Mouse (Mus musculus) spleen, adult 12 weeks (tissue): ENCODE results near the gene Arhgef12.
"Not testable (repeated sequence)": the region's sequence is repeated elsewhere in the genome, so short reads cannot be mapped to it uniquely, and the experiment has no call there.

Experiments used
- DNase-seq: peaks from one replicate; pipeline ENCODE4 v3.0.0; 2022; ENCODE audit warnings: low spot score

The Arhgef12 gene

DNA sequence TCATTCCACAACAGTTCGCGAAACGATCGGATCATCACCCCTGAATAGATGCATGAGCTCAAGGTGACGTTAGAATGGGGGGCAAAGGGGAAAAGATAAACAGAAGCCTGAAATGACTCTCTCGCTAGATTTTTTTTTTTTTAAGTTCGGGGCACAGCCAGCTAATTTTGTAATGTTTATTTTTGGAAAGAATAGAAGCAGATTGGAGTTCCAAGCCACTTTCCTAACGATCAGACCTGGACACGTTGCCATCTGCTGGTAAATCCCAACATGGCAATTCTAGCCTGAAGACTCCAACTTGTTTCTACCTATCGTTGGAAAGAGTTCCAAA, at the start of gene Arhgef12:
Gene Arhgef12 (minus strand): TSS at position 53 of the 331 bp plus-strand sequence.
- DNase-seq: no peak

DNA sequence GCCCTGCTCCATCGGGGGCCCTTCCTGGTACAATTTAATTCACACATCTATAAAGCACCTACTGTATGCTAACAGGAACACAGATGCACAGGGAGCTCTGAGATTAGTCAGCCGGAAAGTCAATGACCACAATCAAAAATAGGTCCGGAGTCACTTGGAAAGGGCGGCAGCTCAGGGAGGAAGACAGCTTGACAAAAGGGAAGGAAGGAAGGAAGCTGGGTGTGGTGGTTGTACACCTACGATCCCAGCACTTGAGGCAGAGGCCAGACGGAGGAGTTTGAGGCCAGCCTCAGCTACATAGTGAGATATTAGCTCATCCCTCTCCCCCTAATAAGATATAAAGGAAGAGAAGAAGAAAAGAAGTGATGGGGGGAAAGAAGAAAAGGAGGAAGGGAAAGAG, 48.9 kb upstream of the Arhgef12 start:
- no peak for DNase-seq

DNA sequence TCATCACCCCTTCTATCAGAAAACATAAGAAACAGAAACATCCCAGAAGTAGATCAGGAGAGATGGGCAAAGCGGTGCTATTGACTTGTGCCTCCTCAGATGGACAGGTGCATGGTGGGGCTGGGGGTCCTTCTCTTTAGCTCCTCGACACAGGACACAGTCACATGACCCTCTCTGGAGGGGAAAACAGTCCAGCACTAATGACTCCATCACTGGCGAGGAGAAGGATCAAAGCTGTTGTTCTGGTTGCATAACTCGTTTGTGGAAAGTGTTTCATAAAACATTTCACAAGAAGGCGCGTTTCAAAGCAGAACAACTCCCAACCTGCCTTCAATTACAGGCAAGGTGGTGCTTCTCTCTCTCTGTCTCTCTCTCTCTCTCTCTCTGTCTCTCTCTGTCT, 44.7 kb upstream of the Arhgef12 start:
- DNase-seq: no peak

DNA sequence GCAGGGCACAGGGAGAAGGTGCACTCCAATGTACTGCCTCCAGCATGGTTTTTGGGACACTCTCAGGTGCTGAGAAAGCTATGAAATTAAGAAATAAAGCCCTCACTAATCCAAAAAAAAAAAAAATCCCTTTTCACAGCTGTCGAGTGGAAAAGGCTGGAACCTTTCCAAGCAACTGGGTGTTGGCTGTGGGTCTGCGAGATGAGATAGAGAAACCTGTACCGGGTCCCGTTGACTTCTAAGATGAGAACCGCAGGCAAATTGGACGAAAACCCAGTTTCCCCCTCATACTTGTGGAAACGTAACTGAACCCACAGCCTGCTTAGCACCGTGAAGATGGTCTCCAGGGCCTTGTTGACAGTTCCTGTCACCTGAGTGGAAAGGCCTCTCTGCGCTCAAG, 43.9 kb upstream of the Arhgef12 start:
- DNase-seq: no peak

DNA sequence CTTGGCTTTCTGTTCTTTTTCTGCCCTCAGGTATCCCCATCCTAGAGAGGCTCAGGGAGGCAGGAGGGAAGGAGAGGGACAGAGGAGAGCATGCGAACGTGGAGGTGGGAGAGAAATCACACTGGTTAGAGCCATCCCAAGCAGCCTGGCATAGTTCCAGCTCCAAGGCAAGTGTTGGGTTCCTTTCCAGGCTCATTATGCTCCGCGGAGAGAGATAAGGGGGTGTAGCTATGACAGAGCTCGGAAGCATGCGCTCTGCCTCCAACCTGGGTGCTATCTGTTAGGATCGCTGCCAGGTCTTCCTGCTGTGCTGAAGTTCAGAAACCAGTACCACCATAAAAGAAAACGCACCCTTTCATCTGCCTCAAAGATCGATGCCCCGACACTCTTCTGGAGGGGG, 43.0 kb upstream of the Arhgef12 start:
- peak; percentile 9 for DNase-seq

DNA sequence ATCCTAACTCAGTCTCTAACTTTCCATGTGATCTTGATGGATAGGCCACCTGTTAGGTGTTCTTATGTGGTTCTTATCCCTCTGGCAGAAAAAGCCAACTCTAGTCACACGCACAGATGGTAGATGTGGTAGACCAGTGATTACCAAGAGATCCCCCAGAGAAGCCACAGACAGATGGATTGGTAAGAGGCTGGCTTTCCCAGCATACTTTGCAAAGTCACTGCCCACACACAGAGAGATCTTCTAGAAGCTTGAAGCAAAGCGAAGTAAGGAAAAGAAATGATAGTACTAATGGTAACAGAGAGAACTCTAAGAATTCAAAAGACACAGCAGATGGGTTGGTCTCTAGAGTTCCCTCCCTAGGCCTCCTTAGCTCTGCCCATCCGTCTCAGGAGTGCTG, 42.5 kb upstream of the Arhgef12 start:
- DNase-seq: no peak

DNA sequence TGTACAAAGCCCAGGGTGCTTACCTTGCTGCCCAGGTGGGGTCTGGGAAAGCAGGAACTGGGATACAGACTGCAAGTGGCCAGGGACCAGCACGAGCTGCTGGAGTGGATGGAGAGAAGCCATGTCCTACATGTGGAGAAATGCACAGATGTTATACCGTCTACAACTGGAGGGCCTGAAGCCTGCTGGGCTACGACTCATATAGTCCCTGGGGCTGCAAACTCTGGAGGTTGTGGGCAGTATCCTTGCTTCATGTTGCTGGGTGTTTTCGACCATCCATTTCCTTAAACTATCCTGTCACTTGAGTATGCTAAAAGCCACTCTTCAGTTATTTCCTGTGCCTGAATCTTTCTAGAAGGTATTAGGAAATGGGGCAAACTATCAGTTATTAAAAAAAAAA, 38.2 kb upstream of the Arhgef12 start:
- no peak for DNase-seq

DNA sequence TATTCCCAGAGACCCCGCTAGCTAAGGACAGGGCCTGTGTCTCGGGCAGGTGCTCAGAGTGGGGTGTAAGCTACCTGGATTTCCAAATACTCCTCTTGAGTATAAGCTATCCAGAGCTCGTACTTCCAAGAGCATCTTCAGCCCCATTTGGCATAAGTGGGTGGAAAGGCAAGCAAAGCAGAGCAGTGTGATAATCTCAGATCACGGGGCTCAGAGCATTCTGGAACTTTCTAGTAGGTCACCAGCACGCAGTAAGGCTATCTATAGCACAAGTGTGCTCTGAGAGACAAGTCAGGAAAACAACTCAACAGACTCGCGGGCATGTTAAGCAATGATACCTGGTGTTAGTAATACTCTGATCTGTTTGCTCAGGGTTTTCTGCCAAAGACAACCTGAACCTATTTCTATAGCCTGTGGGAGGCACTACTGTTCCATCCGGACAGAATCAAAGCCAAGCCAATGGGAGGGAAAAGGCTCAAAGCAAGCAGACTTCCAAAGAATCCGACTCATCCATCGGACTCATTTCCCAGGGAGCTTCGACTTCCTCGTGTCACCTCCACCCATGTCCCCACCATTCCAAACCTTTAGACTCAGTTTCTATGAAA, 37.3 kb upstream of the Arhgef12 start:
- no peak for DNase-seq

DNA sequence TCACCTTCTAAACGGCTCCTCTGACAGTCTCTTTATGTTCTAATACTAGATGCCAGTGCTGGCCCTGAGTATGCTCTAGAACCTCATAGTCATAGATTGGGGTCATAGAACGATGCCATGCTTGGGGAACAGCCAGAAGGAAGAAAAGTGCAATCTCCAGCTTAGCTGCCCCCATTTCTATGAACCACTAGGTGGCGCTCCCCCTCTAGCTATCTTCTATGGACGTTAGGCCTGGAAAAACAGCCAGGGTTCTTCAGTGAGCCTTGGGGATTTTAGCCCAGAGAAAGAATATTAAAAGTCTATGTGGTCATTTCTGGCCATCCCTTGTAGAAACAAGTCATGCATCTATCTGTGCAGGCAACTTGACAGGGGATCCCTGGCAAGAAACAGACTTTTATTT, 34.8 kb upstream of the Arhgef12 start:
- peak; percentile 41 for DNase-seq

DNA sequence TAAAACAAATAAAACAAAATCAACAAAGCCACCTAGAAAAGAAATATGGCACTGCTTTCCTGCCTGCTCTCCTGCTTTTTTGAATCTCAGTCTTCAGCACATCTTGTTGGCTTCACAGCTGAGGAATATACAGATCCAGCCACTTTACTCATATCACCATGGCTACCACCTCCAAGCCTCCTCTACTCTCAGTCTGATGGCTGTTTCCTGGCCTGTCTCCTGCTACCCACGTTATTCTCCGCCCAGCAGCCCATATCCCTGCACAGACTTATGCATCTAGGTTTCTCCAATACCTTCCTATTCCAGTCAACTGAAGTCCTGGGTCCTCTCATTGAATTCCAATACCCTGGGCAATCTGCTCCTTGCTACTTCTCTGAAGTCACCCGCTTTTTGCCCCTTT, 26.5 kb upstream of the Arhgef12 start:
- DNase-seq: no peak

DNA sequence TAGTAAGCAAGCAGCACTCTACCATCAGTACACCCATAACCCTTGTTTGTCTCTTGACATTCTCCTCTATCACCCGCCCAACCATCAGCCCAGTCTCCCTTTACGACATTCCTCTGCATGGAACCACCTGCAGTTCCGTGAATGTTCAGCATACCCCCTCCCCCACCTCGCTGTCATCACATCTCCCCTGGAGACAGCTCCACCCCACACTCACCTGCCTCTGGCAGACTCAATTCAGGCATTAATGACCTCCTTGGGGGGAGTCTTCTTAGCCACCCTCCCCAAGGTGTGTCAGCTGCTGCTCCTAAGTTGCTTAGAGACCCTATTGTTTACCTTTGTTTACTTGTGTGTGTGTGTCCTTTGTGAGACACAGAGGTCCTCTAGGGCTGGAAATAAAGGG, 25.3 kb upstream of the Arhgef12 start:
- no peak for DNase-seq

DNA sequence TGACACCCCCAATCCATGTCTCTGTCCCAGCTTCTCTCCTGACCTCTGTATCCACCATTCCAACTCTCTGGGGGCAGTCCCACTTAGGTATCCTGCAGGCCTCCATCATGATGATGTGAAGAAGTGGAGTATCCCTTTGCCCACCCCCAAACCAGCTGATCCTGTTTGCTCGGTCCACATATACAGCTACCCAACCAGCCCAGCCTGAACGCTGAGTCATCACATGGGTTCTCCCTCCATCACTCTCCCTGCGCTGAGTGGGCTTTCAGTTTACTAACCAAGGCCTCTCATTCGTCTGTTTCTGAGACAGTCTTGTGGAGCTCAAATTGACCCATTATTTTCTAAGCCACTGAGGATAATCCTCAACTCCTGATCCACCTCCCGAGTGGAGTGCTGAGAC, 24.9 kb upstream of the Arhgef12 start:
- no peak for DNase-seq

DNA sequence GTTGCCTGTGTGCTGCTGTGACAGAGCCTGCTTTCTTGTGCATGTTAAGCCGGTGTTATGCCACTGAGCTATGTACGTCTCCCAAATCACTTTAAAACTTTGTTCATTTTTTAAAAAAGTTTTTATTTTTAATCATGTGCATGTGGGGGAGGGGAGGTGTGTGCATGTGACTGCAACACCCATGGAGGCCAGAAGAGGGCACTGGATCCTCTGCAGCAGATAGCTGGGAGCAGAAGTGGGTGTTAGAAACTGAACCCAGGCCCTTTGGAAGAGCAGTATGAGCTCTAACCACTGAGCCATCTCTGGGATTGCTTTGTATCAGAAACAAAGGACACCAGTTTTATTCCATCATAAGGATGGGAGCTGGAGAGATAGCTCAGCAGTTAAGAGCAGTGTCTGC, 23.6 kb upstream of the Arhgef12 start:
- no peak for DNase-seq

DNA sequence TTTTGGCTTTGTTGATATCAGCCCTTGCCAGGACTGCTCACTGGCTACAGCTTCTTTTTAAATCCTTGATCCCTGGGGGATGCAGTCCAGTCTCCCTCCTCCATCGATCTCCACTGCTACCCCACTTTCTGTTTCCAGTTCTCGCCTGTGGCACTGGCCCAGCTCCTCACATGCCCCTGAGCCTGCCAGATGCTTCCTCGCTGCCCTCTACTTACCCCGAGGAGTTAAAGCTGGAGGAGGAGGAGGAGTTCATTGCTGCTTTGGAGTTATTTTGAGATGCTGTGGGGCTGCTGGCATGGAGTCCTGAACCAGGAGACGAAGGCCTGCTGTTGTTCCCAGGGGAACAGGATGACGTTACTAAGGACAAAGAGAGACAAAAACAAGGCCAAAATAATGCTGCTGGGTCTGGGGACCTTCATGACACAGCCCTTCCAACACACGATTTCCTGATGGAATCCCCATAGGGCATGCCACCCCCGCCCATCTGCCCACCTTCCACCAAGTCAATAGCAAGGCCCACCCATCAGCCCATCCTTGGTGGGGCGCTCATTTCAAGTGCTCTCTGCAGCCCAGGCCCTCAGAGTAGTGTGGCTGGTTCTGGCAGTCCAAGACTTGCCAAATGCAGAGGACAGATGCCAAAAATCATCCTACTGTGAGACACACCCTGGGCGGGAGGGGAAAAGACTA, 20.2 kb upstream of the Arhgef12 start:
- DNase-seq: no peak

DNA sequence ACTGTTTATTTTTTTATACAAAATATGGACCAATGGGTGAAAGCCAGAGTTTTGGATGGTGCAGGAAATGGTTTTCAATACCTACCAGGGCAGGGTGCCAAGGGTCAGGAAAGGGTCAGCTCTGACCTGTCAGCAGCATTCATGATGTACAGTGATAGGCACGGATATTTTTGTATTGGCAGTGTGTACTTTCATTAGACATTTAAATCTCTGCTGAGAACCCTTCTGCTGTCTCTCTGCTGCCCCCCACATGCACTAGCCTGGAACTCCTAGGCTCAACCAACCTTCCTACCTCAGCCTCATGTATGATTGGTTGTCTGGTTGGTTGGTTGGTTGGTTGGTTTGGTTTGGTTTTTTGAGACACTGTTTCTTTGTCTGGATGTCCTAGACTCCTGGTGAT, 15.3 kb upstream of the Arhgef12 start:
- no peak for DNase-seq

DNA sequence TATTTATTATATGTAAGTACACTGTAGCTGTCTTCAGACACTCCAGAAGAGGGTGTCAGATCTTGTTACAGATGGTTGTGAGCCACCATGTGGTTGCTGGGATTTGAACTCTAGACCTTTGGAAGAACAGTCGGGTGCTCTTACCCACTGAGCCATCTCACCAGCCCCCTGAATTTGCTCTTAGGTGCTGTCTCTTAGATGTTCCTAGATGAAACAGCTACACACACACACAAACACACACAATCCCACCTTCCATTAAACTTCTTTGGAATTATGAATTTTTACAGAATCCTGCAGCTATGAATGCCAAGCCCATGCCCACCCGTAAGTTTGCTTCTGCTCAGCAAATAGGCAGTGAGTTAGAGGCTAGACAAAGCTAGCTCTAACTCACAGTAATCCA, 14.9 kb upstream of the Arhgef12 start:
- not testable (repeated sequence) for DNase-seq

DNA sequence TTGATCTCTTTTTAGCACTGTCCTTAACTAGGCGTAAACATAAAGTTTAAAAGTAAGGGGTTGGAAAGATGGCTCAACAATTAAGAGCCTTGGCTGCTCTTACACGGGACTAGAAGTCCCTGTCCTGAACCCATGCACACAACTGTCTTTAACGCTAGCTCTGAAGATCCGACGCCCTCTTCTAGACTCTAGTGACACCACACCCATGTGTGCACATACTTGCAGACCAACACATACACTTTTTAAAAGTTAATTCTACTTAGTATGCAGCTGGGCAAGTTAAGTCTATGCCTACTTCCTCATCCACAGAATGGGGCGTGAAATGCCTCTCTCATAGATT, 9.9 kb upstream of the Arhgef12 start:
- no peak for DNase-seq

DNA sequence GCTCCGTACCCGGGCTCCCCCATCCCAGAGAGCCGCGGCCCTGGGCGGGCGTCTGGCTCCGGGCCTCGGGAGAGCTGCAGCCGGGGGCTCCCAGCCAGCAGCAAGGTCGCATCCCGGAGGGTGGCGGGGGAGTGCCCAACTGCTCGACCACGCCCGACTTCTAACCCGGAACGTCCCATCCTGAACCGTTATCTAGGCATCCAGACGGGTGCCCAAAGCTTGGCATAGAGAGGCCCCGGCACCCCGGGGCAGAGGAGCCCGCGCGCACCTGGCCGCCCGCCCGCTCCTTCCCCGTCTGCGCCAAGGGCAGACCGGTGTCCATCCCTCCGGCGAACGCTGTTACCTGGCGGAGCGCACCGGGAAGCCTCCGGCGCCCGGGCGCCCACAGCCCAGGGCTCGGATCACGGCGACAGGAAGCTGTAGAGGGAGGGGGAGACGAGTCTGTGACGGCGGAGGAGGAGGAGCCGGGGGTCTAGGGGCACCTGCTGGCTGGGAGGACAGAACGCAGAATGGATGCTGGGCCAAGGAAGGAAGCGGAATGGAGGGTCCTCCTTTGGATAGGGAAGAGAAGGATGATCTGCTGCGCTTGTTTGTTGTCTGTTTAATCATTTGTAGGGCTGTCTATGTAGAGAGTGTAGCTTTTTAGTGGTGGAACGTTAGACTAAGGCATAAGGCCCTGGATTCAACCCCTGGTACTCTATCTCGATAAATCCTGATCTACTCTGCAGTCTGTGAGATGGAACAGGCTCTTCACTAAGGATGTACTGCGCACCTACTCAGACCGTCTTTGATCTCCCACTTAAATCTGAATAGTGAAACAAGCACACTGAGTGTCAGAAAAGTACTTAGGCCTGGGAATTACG, 9.3 kb upstream of the Arhgef12 start, which contains the start of gene Tmem136:
Gene Tmem136 (minus strand): TSS at position 437 of the 863 bp plus-strand sequence.
- peak; percentile 80 for DNase-seq

DNA sequence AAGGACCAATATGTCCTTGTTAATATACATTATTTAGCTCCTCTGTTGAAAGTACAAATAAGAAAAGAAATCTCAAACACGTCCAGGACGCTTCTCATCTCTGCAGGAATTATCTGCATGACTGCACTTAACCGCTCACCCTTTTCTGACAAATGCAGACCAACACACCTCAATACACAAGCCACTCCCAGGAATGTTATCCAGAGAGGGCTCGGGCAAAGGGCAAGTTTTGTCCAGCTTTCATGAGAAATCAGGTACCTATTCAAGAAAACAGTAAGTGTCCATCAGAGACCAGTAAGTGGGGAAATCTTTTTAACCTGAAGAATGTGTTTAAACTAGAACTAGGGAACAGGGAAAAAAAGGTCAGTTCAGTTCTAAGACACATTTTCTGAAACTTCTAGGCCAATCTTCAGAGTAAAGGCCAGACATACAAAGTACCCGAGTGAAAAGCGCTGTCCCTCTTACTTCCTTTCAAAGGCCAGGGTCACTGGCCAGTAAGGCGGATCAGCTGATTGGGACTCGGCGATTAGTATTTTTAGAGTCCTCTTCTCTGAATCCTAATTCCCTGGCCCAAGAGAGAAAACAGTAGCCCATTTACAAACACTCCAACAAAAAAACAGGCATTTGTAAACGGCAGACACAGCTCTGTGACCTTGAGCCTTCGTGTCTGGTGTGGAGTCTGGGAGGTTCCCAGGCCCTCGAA, 8.5 kb upstream of the Arhgef12 start:
- DNase-seq: no peak

DNA sequence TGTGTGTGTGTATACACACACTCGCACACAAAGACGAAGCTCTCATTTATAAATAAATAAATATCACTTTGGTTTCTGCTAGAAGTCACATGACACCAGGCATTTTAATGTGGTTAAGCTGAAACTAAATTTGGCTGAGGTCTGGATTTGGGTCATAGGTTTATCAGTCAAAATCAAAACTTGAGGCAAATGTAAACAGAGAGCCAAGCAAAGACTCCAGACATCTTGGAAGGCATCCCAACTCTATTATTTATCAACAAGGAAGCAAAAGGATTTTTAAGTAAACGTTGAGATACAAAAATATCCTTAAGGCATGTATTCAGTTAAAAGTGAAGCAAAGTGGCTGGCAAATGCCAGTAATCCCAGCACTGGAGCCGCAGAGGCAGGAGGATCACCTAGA, 7.8 kb upstream of the Arhgef12 start:
- DNase-seq: no peak

DNA sequence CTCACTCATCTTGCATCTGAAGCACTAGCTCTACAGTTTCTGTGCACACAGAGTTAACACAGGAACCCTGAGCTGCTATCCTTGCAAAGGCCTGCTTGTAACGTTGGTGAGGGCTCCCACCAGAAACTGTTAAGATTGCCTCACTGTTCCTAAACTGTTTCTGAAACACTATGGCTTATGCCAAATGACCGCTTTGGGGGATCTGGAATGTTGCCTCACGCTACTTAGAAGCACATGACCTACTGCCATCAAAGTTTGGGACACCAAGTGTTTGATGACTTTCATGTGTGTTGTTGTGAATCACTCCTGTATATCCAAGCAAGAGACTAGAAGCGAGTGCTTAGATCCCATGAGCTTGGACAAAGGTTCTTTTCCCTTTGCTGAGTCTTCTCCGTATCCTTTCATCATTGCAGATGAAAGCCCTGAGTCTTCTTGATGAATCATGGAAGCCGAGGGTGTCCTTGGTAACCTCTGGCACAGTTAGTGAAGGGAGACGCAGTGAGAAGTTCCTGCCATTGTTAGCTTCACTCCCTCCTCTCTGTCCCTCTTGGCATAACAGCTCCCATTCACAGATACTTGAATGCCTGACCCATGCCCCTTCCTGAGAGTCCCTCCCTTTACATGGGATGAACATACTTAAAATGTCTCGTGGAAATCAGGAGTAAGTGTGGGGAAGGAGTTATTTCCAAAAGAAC, 3.4 kb upstream of the Arhgef12 start:
- DNase-seq: no peak

DNA sequence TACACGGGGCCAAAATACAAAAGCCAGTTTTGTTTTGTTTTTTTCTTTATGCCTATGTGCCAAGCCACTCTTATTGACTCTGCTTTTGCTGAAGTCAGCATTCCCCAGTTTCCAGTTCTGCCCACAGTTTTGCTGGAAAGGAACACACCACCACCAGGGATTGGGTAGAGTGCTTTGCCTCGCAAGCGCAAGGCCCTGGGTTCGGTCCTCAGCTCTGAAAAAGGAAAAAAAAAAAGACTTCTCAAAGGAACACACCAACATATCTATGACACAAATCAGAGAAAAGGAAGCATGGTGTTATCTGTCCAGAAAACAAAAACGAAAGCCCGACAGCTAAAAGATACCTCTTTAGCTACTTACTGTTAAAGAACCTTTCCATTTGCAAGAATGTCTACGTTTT, 2.1 kb upstream of the Arhgef12 start:
- no peak for DNase-seq
